ENCODE assay signal across 22 mouse cellular contexts in the genomic region with DNA sequence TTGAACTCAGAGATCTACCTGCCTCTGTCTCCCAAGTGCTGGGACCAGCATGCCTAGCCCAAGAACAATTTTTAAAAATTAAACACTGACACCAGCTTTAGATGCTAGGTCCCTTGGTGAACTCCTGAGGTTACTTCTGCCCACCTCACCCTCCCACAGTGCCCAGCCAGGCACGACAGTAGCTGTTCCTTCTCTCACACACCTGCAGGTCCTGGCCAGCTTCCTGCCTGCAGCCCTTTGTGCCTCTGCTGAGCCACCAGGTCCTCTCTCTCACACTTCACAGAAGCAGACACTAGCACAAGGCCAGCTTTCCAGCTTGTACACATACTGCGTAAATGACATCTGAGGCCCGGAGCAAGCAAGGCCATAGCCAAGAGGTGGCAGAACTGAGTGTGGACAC.
"Had no signal": no experiment of that assay in that cellular context is flagged by ENCODE, and none has a peak within 500 bp of the region (broad histone marks: within the 10 kb centered on the region; RNA-seq: fewer than 3 reads in every experiment).

No protein-coding gene starts in this region.

- H3K4me3 ChIP-seq: limb, embryonic 10.5 days; limb, embryonic 13.5 days; liver, embryonic 12.5 days; liver, embryonic 15.5 days; lung, embryonic 15.5 days; megakaryocyte, embryonic 14.5 days; midbrain, embryonic 10.5 days; midbrain, embryonic 13.5 days; myocyte; neural tube, embryonic 13.5 days had no signal

- H3K27ac ChIP-seq: limb, embryonic 13.5 days; liver, embryonic 12.5 days; liver, embryonic 15.5 days; lung, embryonic 15.5 days; midbrain, embryonic 10.5 days; midbrain, embryonic 13.5 days; neural tube, embryonic 13.5 days had no signal

- DNase-seq: kidney, adult 18-20 months; kidney, adult 9 months; kidney, postnatal 14 days; kidney, postnatal 4 days; liver; lung, adult 18-20 months; lung, postnatal 10 days; lung, postnatal 36 days; retina, postnatal 1 day; right cerebral cortex, postnatal 25 days; thymus, adult 18-20 months; thymus, postnatal 36 days had no signal
